Mouse (Mus musculus): ENCODE data around the gene Ctnnbip1.

GRCm38 (mm10) chr4:149515706-149516105 is 2.3 kb upstream of the Ctnnbip1 start:
- no peak for TF ChIP-seq CTCF (IDR thresholded peaks at IDR 0.05)
- no peak for TF ChIP-seq POLR2A (IDR thresholded peaks at IDR 0.05; ENCODE audit: insufficient read depth, low read depth, low read length)
- TF ChIP-seq EP300 (IDR thresholded peaks at IDR 0.05; ENCODE audit: insufficient read depth, low read depth, low read length) = no peak

All from heart, adult 2 months (tissue).